Mouse (Mus musculus): Measurements from ENCODE around the gene Slc17a3. TPM values are rescaled to one million over a fixed set of nuclear protein-coding genes. Genes with fewer than 3 reads are reported as not detected.

Slc17a3 gene
- polyA plus RNA-seq, 1 experiment = not detected

GRCm38 (mm10) chr13:23893269-23893593 is 54.0 kb downstream of the Slc17a3 start:
- TF ChIP-seq POLR2A (IDR thresholded peaks at IDR 0.05; ENCODE audit: low read depth, low read length) = no peak
- TF ChIP-seq CTCF (IDR thresholded peaks at IDR 0.05; ENCODE audit: borderline replicate concordance, insufficient read depth, low read length) = no peak
- Histone ChIP-seq H3K4me1 (ENCODE audit: control insufficient read depth, insufficient read depth, low read length) (no peaks in the 10 kb centered on the region), H3K4me3 (ENCODE audit: insufficient read depth, low read length) (no peak overlapping the region), H3K27ac (ENCODE audit: insufficient read depth, low read length) (no peak overlapping the region)

GRCm38 (mm10) chr13:23898242-23898641 is 59.0 kb downstream of the Slc17a3 start:
- H3K27ac ChIP-seq (ENCODE audit: insufficient read depth, low read length) = no peak overlapping the region
- no peaks in the 10 kb centered on the region for H3K4me1 ChIP-seq (ENCODE audit: control insufficient read depth, insufficient read depth, low read length)
- no peak for TF ChIP-seq CTCF (IDR thresholded peaks at IDR 0.05; ENCODE audit: borderline replicate concordance, insufficient read depth, low read length)
- TF ChIP-seq POLR2A (IDR thresholded peaks at IDR 0.05; ENCODE audit: low read depth, low read length) = no peak

GRCm38 (mm10) chr13:23906906-23907305 is 67.7 kb downstream of the Slc17a3 start:
- H3K27ac ChIP-seq (ENCODE audit: insufficient read depth, low read length) = no peak overlapping the region
- no peak overlapping the region for H3K4me3 ChIP-seq (ENCODE audit: insufficient read depth, low read length)
- no peak for TF ChIP-seq POLR2A (IDR thresholded peaks at IDR 0.05; ENCODE audit: low read depth, low read length)
- no peak for TF ChIP-seq CTCF (IDR thresholded peaks at IDR 0.05; ENCODE audit: borderline replicate concordance, insufficient read depth, low read length)
- no peaks in the 10 kb centered on the region for H3K4me1 ChIP-seq (ENCODE audit: control insufficient read depth, insufficient read depth, low read length)

More at GRCm38 (mm10) chr13:23898242-23898641, 59.0 kb downstream of the Slc17a3 start:
- H3K4me3 ChIP-seq (ENCODE audit: insufficient read depth, low read length) = no peak overlapping the region

- H3K27ac ChIP-seq (ENCODE audit: insufficient read depth, low read length) = no peak overlapping the region
- H3K4me1 ChIP-seq (ENCODE audit: control insufficient read depth, insufficient read depth, low read length) = no peaks in the 10 kb centered on the region
- H3K4me3 ChIP-seq (ENCODE audit: insufficient read depth, low read length) = no peak overlapping the region
- TF ChIP-seq POLR2A (IDR thresholded peaks at IDR 0.05; ENCODE audit: low read depth, low read length) (no peak), CTCF (IDR thresholded peaks at IDR 0.05; ENCODE audit: borderline replicate concordance, insufficient read depth, low read length) (no peak)
These were observed 70.9 kb downstream of the Slc17a3 start for GRCm38 (mm10) chr13:23910121-23910520.

Other genes starting within 250 kb of the Slc17a3 start
- 2.2 and 4.1 TPM in 2 replicates for gene Hist1h2be, start 218.3 kb upstream of the Slc17a3 start, polyA plus RNA-seq (2011; ENCODE audit: insufficient read length, low read depth, missing spikeins)
- gene Hist1h1e, start 216.9 kb upstream of the Slc17a3 start, polyA plus RNA-seq (2011; ENCODE audit: insufficient read length, low read depth, missing spikeins) = 3.8 and 8.8 TPM in 2 replicates
- 0.79 and 0.82 TPM in 2 replicates for gene Hist1h2ac, start 155.5 kb upstream of the Slc17a3 start, polyA plus RNA-seq (2011; ENCODE audit: insufficient read length, low read depth, missing spikeins)
- 55.6 and 62.4 TPM in 2 replicates for gene Hist1h2bc, start 155.2 kb upstream of the Slc17a3 start, polyA plus RNA-seq (2011; ENCODE audit: insufficient read length, low read depth, missing spikeins)
- not detected in 2 replicates for gene Hist1h1t, start 143.6 kb upstream of the Slc17a3 start, polyA plus RNA-seq (2011; ENCODE audit: insufficient read length, low read depth, missing spikeins)
- 2.8 and 3.8 TPM in 2 replicates for gene Hist1h4c, start 141.0 kb upstream of the Slc17a3 start, polyA plus RNA-seq (2011; ENCODE audit: insufficient read length, low read depth, missing spikeins)
- 4.6 and 7.9 TPM in 2 replicates for gene Hfe, start 128.6 kb upstream of the Slc17a3 start, polyA plus RNA-seq (2011; ENCODE audit: insufficient read length, low read depth, missing spikeins)
- 69.4 and 72.0 TPM in 2 replicates for gene Hist1h1c, start 100.6 kb upstream of the Slc17a3 start, polyA plus RNA-seq (2011; ENCODE audit: insufficient read length, low read depth, missing spikeins)
- 2.6 and 5.4 TPM in 2 replicates for gene Hist1h3c, start 93.8 kb upstream of the Slc17a3 start, polyA plus RNA-seq (2011; ENCODE audit: insufficient read length, low read depth, missing spikeins)
- 4.2 and 5.7 TPM in 2 replicates for gene Hist1h2bb, start 92.7 kb upstream of the Slc17a3 start, polyA plus RNA-seq (2011; ENCODE audit: insufficient read length, low read depth, missing spikeins)
- gene Hist1h2ab, start 88.3 kb upstream of the Slc17a3 start, polyA plus RNA-seq (2011; ENCODE audit: insufficient read length, low read depth, missing spikeins) = 10.0 and 12.3 TPM in 2 replicates
- 5.6 and 6.3 TPM in 2 replicates for gene Hist1h3b, start 87.2 kb upstream of the Slc17a3 start, polyA plus RNA-seq (2011; ENCODE audit: insufficient read length, low read depth, missing spikeins)
- 7.8 and 12.5 TPM in 2 replicates for gene Hist1h4b, start 82.4 kb upstream of the Slc17a3 start, polyA plus RNA-seq (2011; ENCODE audit: insufficient read length, low read depth, missing spikeins)
- gene Hist1h4a, start 78.2 kb upstream of the Slc17a3 start, polyA plus RNA-seq (2011; ENCODE audit: insufficient read length, low read depth, missing spikeins) = 1.3 and 5.4 TPM in 2 replicates
- 2.0 and 5.5 TPM in 2 replicates for gene Hist1h3a, start 77.0 kb upstream of the Slc17a3 start, polyA plus RNA-seq (2011; ENCODE audit: insufficient read length, low read depth, missing spikeins)
- gene Hist1h1a, start 75.8 kb upstream of the Slc17a3 start, polyA plus RNA-seq (2011; ENCODE audit: insufficient read length, low read depth, missing spikeins) = 2.3 and 7.9 TPM in 2 replicates
- gene Trim38, start 69.5 kb upstream of the Slc17a3 start, polyA plus RNA-seq (2011; ENCODE audit: insufficient read length, low read depth, missing spikeins) = not detected in 2 replicates
- not detected in 2 replicates for gene Slc17a2, start 32.4 kb upstream of the Slc17a3 start, polyA plus RNA-seq (2011; ENCODE audit: insufficient read length, low read depth, missing spikeins)
- not detected in 2 replicates for gene Slc17a1, start 28.3 kb downstream of the Slc17a3 start, polyA plus RNA-seq (2011; ENCODE audit: insufficient read length, low read depth, missing spikeins)
- gene Slc17a4, start 75.6 kb downstream of the Slc17a3 start, polyA plus RNA-seq (2011; ENCODE audit: insufficient read length, low read depth, missing spikeins) = not detected in 2 replicates
- not detected in 2 replicates for gene Hist1h2ba, start 94.7 kb downstream of the Slc17a3 start, polyA plus RNA-seq (2011; ENCODE audit: insufficient read length, low read depth, missing spikeins)
- not detected in 2 replicates for gene Hist1h2aa, start 95.0 kb downstream of the Slc17a3 start, polyA plus RNA-seq (2011; ENCODE audit: insufficient read length, low read depth, missing spikeins)
- gene Scgn, start 151.8 kb downstream of the Slc17a3 start, polyA plus RNA-seq (2011; ENCODE audit: insufficient read length, low read depth, missing spikeins) = not detected in 2 replicates